Mouse (Mus musculus) heart, adult 2 months (tissue): ENCODE measurements at regions not wholly inside any gene's neighbourhood (a gene's known extent, or its start where the extent isn't known, plus 50 kb on each side); places are given as distances from the start of the nearest gene placed in this dataset.

Experiments used
- DNase-seq, 2 experiments: peaks; one replicate each; pipeline ENCODE4 v3.0.0; 2021
- H3K27ac ChIP-seq: fragments of 200-600 bp; 2 replicates; pipeline ENCODE4 v1.8.1; 2022
- H3K27me3 ChIP-seq: fragments of 200-500 bp; 2 replicates; pipeline ENCODE4 v1.6.1; 2012; ENCODE audit warnings: mild to moderate bottlenecking, low read length, inconsistent platforms, mixed read lengths; ENCODE audit not compliant: control insufficient read depth, insufficient read depth
- H3K36me3 ChIP-seq: fragments of 200-500 bp; 2 replicates; pipeline ENCODE4 v1.6.1; 2012; ENCODE audit warnings: low read length, inconsistent platforms; ENCODE audit not compliant: control insufficient read depth, insufficient read depth
- H3K4me1 ChIP-seq: fragments of 200-500 bp; 2 replicates; pipeline ENCODE4 v1.6.1; 2011; ENCODE audit warnings: low read length; ENCODE audit not compliant: control insufficient read depth, insufficient read depth
- H3K4me3 ChIP-seq: fragments of 200-600 bp; 2 replicates; pipeline ENCODE4 v1.8.1; 2022
- H3K79me2 ChIP-seq: fragments of 200-500 bp; replicated peaks from 2 replicates; pipeline ENCODE4 v1.6.1; 2012; ENCODE audit warnings: mild to moderate bottlenecking, inconsistent platforms, low read length, moderate library complexity, mixed read lengths; ENCODE audit not compliant: control insufficient read depth, insufficient read depth
- H3K9ac ChIP-seq: fragments of 200-500 bp; 2 replicates; pipeline ENCODE4 v1.6.1; 2012; ENCODE audit warnings: low read depth, mild to moderate bottlenecking, control low read depth, inconsistent platforms, low read length, mixed read lengths
- CTCF ChIP-seq: fragments of 200-600 bp; IDR thresholded peaks from 2 replicates; pipeline ENCODE4 v1.8.1; 2022; ENCODE audit warnings: antibody characterized with exemption, mild to moderate bottlenecking, moderate library complexity
- EP300 ChIP-seq: fragments of 200-500 bp; IDR thresholded peaks from 2 replicates; pipeline ENCODE4 v1.6.1; 2011; ENCODE audit warnings: low read depth, low read length, control low read depth; ENCODE audit not compliant: insufficient read depth
- POLR2A ChIP-seq: fragments of 200-500 bp; IDR thresholded peaks from 2 replicates; pipeline ENCODE4 v1.6.1; 2011; ENCODE audit warnings: mild to moderate bottlenecking, low read depth, low read length, control low read depth; ENCODE audit not compliant: insufficient read depth
- WGBS: fragments of 180-500 bp; shearing (Covaris S2); methylation state at CpG from one replicate; pipeline ENCODE4 v1.1.7; 2018; 5-methylcytosine and 5-hydroxymethylcytosine counted together
- intact Hi-C: fragments of 180-260 bp; cut with DNase I; formaldehyde crosslinking; loops from one replicate; pipeline ENCODE4 v1.15.1; 2025

DNA sequence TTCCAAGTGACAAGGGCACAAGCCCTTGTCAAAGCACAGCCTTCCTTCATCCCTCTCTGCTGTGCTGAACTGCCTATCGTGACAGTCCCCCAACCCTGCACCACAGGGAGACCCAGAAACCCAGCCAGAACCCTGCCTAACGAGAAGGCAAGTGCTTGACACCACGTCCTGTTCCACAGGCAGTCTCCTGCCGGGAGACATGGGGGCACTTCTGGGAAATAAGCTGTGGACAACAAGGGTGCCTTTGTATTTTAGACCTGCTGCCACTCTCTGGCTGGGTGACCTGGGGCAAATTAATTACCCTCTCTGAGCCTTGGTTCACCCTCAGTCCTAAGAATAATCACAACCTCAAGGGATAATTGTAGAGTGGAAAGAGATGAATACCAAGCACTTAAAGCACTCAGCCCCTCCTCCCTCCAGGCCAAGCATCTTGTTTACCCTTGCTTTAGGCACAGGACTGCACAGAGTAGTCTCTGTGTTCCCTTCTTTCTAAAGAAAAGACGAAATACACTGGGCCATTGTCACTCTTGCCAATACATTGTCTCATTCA lies 177.6 kb downstream of the Tle3 start:
- H3K4me1 ChIP-seq: peaks cover 2% of the 10 kb centered on the region; the same call in 1 of the 2 replicates
- no peak overlapping the region for H3K4me3 ChIP-seq
- intact Hi-C loops: loop anchor here (10.0 kb wide), 1 partner anchor 145 kb away; no protein-coding TSS in a partner anchor
- H3K27me3 ChIP-seq: no peaks in the 10 kb centered on the region
- no peak for DNase-seq
- WGBS: 68% methylated on average over 5 of the region's 5 CpGs
- H3K36me3 ChIP-seq: no peaks in the 10 kb centered on the region
- TF ChIP-seq POLR2A (no peak), CTCF (no peak), EP300 (no peak)
- H3K9ac ChIP-seq: no peak overlapping the region
- no peak overlapping the region for H3K27ac ChIP-seq
- H3K79me2 ChIP-seq: no peaks in the 10 kb centered on the region

DNA sequence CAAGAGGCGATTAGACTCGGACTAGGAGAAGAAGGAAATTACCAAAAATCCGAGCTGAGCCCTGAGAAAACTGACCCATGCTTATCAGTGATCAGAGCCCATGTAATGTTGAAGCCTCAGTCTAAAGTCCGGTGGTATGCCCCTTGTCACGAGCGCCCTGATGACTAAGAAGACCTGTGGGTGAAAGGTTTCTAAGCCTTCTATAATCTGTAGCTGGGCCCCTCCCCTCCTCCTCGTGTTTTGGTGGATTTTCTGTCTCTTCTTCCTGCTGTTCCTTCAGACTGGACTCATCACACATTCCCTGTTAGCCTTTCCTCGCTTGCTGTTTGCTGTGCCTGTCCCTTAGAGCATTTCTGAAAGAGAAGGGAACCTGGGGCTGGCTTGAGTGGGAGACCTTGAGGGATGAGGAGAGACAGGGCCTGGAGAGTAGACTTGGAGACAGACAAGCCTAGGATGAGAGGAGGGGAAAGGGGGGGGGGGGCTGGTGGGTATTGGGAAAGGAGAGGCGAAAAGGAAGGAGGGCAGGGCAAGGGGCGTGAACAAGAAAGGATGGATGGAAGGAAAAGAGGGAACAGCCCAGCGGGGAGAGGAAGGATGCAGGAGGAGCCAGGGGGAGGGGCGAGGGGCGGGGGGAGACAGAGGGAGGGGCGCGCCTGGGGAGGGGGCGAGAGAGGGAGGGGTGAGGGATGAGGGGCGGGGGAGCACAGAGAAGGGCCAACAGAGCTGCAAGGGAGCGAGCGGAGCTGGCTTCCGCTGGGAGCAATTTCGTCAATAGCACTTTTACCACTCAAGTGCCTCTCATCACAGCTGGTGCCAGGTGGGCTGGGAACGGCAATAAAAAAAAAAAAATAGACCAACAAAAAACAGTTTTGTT lies 165.4 kb downstream of the Tle3 start:
- no peak overlapping the region for H3K27ac ChIP-seq
- H3K36me3 ChIP-seq: no peaks in the 10 kb centered on the region
- H3K4me1 ChIP-seq: peaks cover 1% of the 10 kb centered on the region
- H3K79me2 ChIP-seq: no peaks in the 10 kb centered on the region
- H3K27me3 ChIP-seq: no peaks in the 10 kb centered on the region; the same call in 1 of the 2 replicates
- H3K4me3 ChIP-seq: no peak overlapping the region
- intact Hi-C loops: no loop called here
- WGBS: 34% methylated on average over 16 of the region's 22 CpGs
- H3K9ac ChIP-seq: no peak overlapping the region
- DNase-seq: no peak
- TF ChIP-seq CTCF (no peak), POLR2A (no peak), EP300 (no peak)

DNA sequence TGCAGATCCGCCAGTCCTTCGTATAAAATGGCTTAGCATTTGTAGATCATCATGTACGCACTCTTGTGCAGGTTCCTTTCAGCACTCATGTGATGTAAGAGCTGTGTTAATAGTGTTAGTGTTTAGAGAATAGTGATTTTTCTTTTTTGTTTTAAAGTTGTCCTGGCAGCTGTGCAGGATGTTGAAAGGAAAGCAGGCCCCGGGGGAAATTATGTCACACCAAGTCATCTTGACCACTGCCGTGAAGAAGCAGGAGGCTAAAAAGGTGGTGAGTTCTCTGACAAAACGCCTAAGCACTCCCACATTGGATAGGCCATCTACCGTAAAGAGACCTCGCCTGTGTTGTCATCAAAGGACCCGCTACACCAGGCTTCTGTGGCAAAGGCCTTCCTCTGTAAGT lies 161.1 kb downstream of the Tle3 start:
- H3K9ac ChIP-seq: no peak overlapping the region
- peaks cover 1% of the 10 kb centered on the region for H3K4me1 ChIP-seq
- no peaks in the 10 kb centered on the region for H3K79me2 ChIP-seq
- no peak overlapping the region for H3K27ac ChIP-seq
- no peaks in the 10 kb centered on the region for H3K27me3 ChIP-seq
- 50% methylated on average over 9 of the region's 9 CpGs for WGBS
- no peak for DNase-seq
- no peak overlapping the region for H3K4me3 ChIP-seq
- no peaks in the 10 kb centered on the region for H3K36me3 ChIP-seq
- intact Hi-C loops: no loop called here
- TF ChIP-seq EP300: no peak
- TF ChIP-seq CTCF: no peak

DNA sequence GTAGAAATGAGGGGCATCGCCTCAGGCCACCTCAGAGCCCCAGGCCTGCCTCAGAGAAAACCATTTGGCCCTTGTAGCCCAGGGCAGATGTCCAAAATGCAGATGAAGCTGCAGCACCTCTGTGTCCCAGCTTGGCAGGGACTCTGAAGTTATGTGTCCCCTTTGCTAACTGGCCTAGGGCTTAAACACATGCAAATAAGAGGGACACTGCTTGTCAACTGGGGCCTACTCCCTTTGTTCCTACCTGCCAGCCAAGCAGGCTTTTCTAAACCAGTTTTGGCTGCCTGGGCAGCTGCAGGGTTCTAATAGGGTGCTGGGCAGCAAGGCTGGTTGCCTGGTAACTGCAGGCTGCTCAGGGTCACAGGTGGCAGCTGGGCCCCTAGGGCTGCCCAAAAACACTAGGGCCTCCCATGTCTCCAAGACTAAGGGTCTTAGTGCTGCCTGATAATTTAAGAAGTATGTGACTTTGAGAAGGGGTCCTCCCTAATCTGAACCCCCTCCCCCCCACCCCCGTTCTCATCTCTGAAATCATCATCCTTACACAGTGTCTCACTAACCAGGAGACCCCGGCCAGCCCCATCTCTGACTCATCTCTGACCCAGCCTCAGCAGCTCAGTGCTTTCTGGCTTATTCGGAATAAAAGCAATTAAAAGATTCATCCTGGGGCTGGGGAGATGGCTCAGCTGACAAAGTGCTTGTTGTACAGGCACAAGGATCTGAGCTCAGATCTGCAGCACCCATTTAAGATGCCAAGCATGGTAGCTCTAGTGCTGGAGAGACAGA lies 158.3 kb downstream of the Tle3 start:
- Histone ChIP-seq H3K9ac (no peak overlapping the region), H3K79me2 (no peaks in the 10 kb centered on the region), H3K36me3 (no peaks in the 10 kb centered on the region), H3K4me3 (no peak overlapping the region), H3K27ac (no peak overlapping the region), H3K27me3 (no peaks in the 10 kb centered on the region), H3K4me1 (peaks cover 1% of the 10 kb centered on the region)
- TF ChIP-seq POLR2A: no peak
- no peak for DNase-seq
- 89% methylated on average over 4 of the region's 4 CpGs for WGBS
- intact Hi-C loops: no loop called here

DNA sequence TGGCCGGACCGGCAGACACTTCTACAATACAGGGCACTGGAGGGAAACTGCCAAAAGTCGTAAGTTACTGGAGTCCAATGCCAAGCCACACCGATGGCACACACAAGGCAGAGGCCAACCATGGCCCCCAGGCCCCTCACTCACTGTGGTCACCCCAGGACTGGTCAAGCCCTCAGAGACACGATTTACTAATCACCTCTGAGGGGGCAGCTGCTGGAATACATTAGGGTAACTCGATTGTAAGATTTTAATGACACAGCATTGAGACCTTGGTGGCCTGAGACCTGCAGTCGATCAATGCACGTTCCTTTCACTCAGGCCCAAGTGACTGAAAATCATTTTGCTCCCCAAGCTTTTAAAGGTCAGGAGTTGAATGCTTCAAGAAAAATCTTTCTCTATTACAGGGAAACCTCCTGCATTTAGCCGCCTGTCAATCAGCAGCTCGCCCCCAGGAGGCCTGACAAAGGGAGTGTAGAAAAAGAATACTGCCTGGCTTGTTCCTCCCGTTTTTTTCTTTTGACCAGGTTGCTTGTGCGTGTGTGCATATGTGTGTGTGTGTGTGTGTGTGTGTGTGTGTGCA lies 156.2 kb downstream of the Tle3 start:
- H3K9ac ChIP-seq: no peak overlapping the region
- H3K4me3 ChIP-seq: no peak overlapping the region
- no peaks in the 10 kb centered on the region; the same call in 1 of the 2 replicates for H3K4me1 ChIP-seq
- DNase-seq: no peak
- H3K27ac ChIP-seq: no peak overlapping the region
- H3K27me3 ChIP-seq: no peaks in the 10 kb centered on the region
- no peaks in the 10 kb centered on the region for H3K36me3 ChIP-seq
- intact Hi-C loops: no loop called here
- no peak for TF ChIP-seq CTCF
- no peak for TF ChIP-seq POLR2A
- TF ChIP-seq EP300: no peak
- H3K79me2 ChIP-seq: no peaks in the 10 kb centered on the region
- 80% methylated on average over 12 of the region's 12 CpGs for WGBS
